Mouse (Mus musculus): ENCODE results near the gene Mbip. TPM values are rescaled to one million over a fixed set of nuclear protein-coding genes. Genes with fewer than 3 reads are reported as not detected.

Mbip gene
- total RNA-seq, 1 experiment, result 22.4 TPM

GRCm38 (mm10) chr12:56339295-56340056, 6.2 kb downstream of the Mbip start:
- in situ Hi-C loops (cut with MboI; ENCODE audit: low sequenced_read_pairs in 2 of 2, unreplicated experiment in 2 of 2), result no loop called here
- H3K9ac ChIP-seq (ENCODE audit: insufficient read depth, low read depth, low read length, poor library complexity, severe bottlenecking), result no peak overlapping the region
- TF ChIP-seq MAFK (IDR thresholded peaks at IDR 0.05; ENCODE audit: insufficient read depth, low read depth, low read length), result no peak
- no peak for TF ChIP-seq CHD2 (IDR thresholded peaks at IDR 0.05; ENCODE audit: low read depth, low read length)
- no peak for TF ChIP-seq ZNF384 (IDR thresholded peaks at IDR 0.05; ENCODE audit: low read depth, low read length)
- no peak for TF ChIP-seq ZC3H11A (IDR thresholded peaks at IDR 0.05; ENCODE audit: borderline replicate concordance, low read depth, low read length)
- no peak for TF ChIP-seq HCFC1 (IDR thresholded peaks at IDR 0.05; ENCODE audit: borderline replicate concordance, insufficient read depth, low read length)

DNA sequence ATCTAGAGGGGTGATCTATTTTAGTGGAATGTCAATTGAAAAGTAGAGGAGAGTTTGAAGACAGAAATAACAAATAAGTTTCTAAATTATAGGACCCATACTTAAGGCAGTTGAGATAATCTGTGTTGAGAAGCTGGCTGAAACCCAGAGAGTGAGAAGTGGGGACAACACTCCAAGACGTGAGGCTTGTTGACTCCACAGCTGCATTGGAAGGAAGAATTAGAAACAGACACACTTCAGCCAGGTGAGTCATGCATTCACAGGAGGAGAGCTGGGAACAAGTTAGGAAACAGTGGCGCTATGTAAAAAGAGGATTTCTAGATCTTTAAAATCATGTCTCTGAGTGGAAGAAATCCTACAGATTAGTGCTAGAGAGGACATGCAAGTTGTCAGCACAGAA, 12.2 kb downstream of the Mbip start:
- H3K27ac ChIP-seq (ENCODE audit: insufficient read depth, low read depth, low read length, poor library complexity, severe bottlenecking), result no peak overlapping the region
- H3K9me3 ChIP-seq (ENCODE audit: control insufficient read depth, insufficient read depth, low read depth, low read length), result no peaks in the 10 kb centered on the region
- TF ChIP-seq ZNF384 (IDR thresholded peaks at IDR 0.05; ENCODE audit: low read depth, low read length) (no peak), CHD2 (IDR thresholded peaks at IDR 0.05; ENCODE audit: low read depth, low read length) (no peak)
- DNase-seq (ENCODE audit: low read depth, low spot score), result no peak
- H3K4me3 ChIP-seq (ENCODE audit: insufficient read depth in 1 of 2, low read depth in 1 of 2, low read length in 2 of 2, poor library complexity in 1 of 2, severe bottlenecking in 1 of 2), result no peak overlapping the region
- in situ Hi-C loops (cut with MboI; ENCODE audit: low sequenced_read_pairs in 2 of 2, unreplicated experiment in 2 of 2), result no loop called here
- no peak overlapping the region for H3K9ac ChIP-seq (ENCODE audit: insufficient read depth, low read depth, low read length, poor library complexity, severe bottlenecking)
- no peaks in the 10 kb centered on the region for H3K4me1 ChIP-seq (ENCODE audit: control insufficient read depth in 2 of 2, insufficient read depth in 2 of 2, low read length in 2 of 2, poor library complexity in 1 of 2)
- H3K36me3 ChIP-seq (ENCODE audit: control insufficient read depth, insufficient read depth, low read length, poor library complexity, severe bottlenecking), result peaks cover 6% of the 10 kb centered on the region

More at GRCm38 (mm10) chr12:56339295-56340056, 6.2 kb downstream of the Mbip start:
- H3K27ac ChIP-seq (ENCODE audit: insufficient read depth, low read depth, low read length, poor library complexity, severe bottlenecking), result no peak overlapping the region
- H3K9me3 ChIP-seq (ENCODE audit: control insufficient read depth, insufficient read depth, low read depth, low read length), result no peaks in the 10 kb centered on the region
- no peak for DNase-seq (ENCODE audit: low read depth, low spot score)
- no peak overlapping the region for H3K4me3 ChIP-seq (ENCODE audit: insufficient read depth in 1 of 2, low read depth in 1 of 2, low read length in 2 of 2, poor library complexity in 1 of 2, severe bottlenecking in 1 of 2)
- peaks cover 4% of the 10 kb centered on the region for H3K36me3 ChIP-seq (ENCODE audit: control insufficient read depth, insufficient read depth, low read length, poor library complexity, severe bottlenecking)
- peaks cover 0 to under 1% of the 10 kb centered on the region in 2 experiments; a peak in 1 of 4 replicates for H3K4me1 ChIP-seq (ENCODE audit: control insufficient read depth in 2 of 2, insufficient read depth in 2 of 2, low read length in 2 of 2, poor library complexity in 1 of 2)

- no peak for TF ChIP-seq MAFK (IDR thresholded peaks at IDR 0.05; ENCODE audit: insufficient read depth, low read depth, low read length)
- TF ChIP-seq ZC3H11A (IDR thresholded peaks at IDR 0.05; ENCODE audit: borderline replicate concordance, low read depth, low read length), result no peak
- TF ChIP-seq HCFC1 (IDR thresholded peaks at IDR 0.05; ENCODE audit: borderline replicate concordance, insufficient read depth, low read length), result no peak
- TF ChIP-seq CHD2 (IDR thresholded peaks at IDR 0.05; ENCODE audit: low read depth, low read length), result no peak
- TF ChIP-seq ZNF384 (IDR thresholded peaks at IDR 0.05; ENCODE audit: low read depth, low read length), result no peak
- no peaks in the 10 kb centered on the region for H3K9me3 ChIP-seq (ENCODE audit: control insufficient read depth, insufficient read depth, low read depth, low read length)
- no peak overlapping the region for H3K27ac ChIP-seq (ENCODE audit: insufficient read depth, low read depth, low read length, poor library complexity, severe bottlenecking)
- no peak overlapping the region for H3K9ac ChIP-seq (ENCODE audit: insufficient read depth, low read depth, low read length, poor library complexity, severe bottlenecking)
- in situ Hi-C loops (cut with MboI; ENCODE audit: low sequenced_read_pairs in 2 of 2, unreplicated experiment in 2 of 2), result no loop called here
- no peak overlapping the region for H3K4me3 ChIP-seq (ENCODE audit: insufficient read depth in 1 of 2, low read depth in 1 of 2, low read length in 2 of 2, poor library complexity in 1 of 2, severe bottlenecking in 1 of 2)
- DNase-seq (ENCODE audit: low read depth, low spot score), result no peak
- H3K36me3 ChIP-seq (ENCODE audit: control insufficient read depth, insufficient read depth, low read length, poor library complexity, severe bottlenecking), result peaks cover 9% of the 10 kb centered on the region
- no peaks in the 10 kb centered on the region for H3K4me1 ChIP-seq (ENCODE audit: control insufficient read depth in 2 of 2, insufficient read depth in 2 of 2, low read length in 2 of 2, poor library complexity in 1 of 2)
Measured at GRCm38 (mm10) chr12:56332475-56332874, 13.2 kb downstream of the Mbip start.

DNA sequence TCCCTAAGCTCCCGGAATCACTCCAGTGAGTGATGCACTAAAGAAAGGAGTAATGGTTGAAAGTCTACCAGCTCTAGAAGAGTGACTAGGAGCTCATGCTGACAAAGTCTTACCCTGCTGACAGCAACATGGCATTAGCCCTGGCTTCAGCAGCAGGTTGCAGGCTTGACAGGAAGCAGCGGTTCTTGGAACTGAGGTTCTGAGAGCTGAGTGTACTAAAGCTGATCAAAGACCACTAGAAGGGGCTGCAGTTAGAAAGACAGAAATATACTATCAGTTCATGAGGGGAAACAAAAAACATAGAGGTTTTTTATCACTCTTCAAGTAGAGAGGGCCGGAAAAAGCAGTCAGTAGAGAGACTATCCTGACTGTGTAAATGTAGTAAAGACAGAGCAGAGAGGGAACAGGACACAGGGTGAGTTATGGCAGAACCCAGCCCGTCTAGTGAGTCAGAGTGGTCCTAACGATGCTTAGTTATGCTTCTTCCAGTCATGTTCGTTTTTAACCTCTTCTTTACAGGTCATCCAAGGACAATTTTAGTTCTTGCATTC, 18.2 kb downstream of the Mbip start:
- peaks cover 0 to 2% of the 10 kb centered on the region in 2 experiments; a peak in 1 of 4 replicates for H3K4me1 ChIP-seq (ENCODE audit: control insufficient read depth in 2 of 2, insufficient read depth in 2 of 2, low read length in 2 of 2, poor library complexity in 1 of 2)
- DNase-seq (ENCODE audit: low read depth, low spot score), result no peak
- H3K9me3 ChIP-seq (ENCODE audit: control insufficient read depth, insufficient read depth, low read depth, low read length), result no peaks in the 10 kb centered on the region
- no peak overlapping the region for H3K27ac ChIP-seq (ENCODE audit: insufficient read depth, low read depth, low read length, poor library complexity, severe bottlenecking)
- no peak overlapping the region for H3K4me3 ChIP-seq (ENCODE audit: insufficient read depth in 1 of 2, low read depth in 1 of 2, low read length in 2 of 2, poor library complexity in 1 of 2, severe bottlenecking in 1 of 2)
- H3K9ac ChIP-seq (ENCODE audit: insufficient read depth, low read depth, low read length, poor library complexity, severe bottlenecking), result no peak overlapping the region
- in situ Hi-C loops (cut with MboI; ENCODE audit: low sequenced_read_pairs in 2 of 2, unreplicated experiment in 2 of 2), result no loop called here
- no peak for TF ChIP-seq CHD2 (IDR thresholded peaks at IDR 0.05; ENCODE audit: low read depth, low read length)
- TF ChIP-seq MAFK (IDR thresholded peaks at IDR 0.05; ENCODE audit: insufficient read depth, low read depth, low read length), result no peak
- no peak for TF ChIP-seq ZNF384 (IDR thresholded peaks at IDR 0.05; ENCODE audit: low read depth, low read length)
- TF ChIP-seq HCFC1 (IDR thresholded peaks at IDR 0.05; ENCODE audit: borderline replicate concordance, insufficient read depth, low read length), result no peak
- TF ChIP-seq ZC3H11A (IDR thresholded peaks at IDR 0.05; ENCODE audit: borderline replicate concordance, low read depth, low read length), result no peak
- peaks cover 8% of the 10 kb centered on the region for H3K36me3 ChIP-seq (ENCODE audit: control insufficient read depth, insufficient read depth, low read length, poor library complexity, severe bottlenecking)
